Mouse (Mus musculus) forebrain, embryonic 11.5 days (tissue): Measurements from ENCODE around the gene Sptbn4. TPM values are rescaled to one million over a fixed set of nuclear protein-coding genes. Genes with fewer than 3 reads are reported as not detected.
A peak's percentile ranks its signal among the peaks of the same experiment; 100 is the strongest.

Experiments
- ATAC-seq: fragments of 200-750 bp; cut with Nextera tagmentation; replicated peaks from 2 replicates; pipeline ENCODE4 v1.8.0; 2017; ENCODE audit warnings: moderate TSS enrichment; ENCODE audit not compliant: low FRiP score
- DNase-seq: peaks from one replicate; pipeline ENCODE4 v3.0.0-alpha.2; 2017; ENCODE audit warnings: low spot score
- H3K27ac ChIP-seq: fragments of 300-500 bp; sonication (generic); 2 replicates; pipeline ENCODE4 v1.5.1; 2014; ENCODE audit warnings: low read depth, low read length
- H3K27me3 ChIP-seq: fragments of 300-500 bp; sonication (generic); 2 replicates; pipeline ENCODE4 v1.6.1; 2014; ENCODE audit warnings: mild to moderate bottlenecking, low read length, mixed read lengths; ENCODE audit not compliant: control insufficient read depth, insufficient read depth
- H3K36me3 ChIP-seq: fragments of 300-500 bp; sonication (generic); 2 replicates; pipeline ENCODE4 v1.6.1; 2014; ENCODE audit warnings: mild to moderate bottlenecking, low read length, moderate library complexity, mixed read lengths; ENCODE audit not compliant: control insufficient read depth, insufficient read depth
- H3K4me1 ChIP-seq: fragments of 300-500 bp; sonication (generic); replicated peaks from 2 replicates; pipeline ENCODE4 v1.6.1; 2014; ENCODE audit warnings: low read length, mixed read lengths; ENCODE audit not compliant: control insufficient read depth, insufficient read depth
- H3K4me2 ChIP-seq: fragments of 300-500 bp; sonication (generic); 2 replicates; pipeline ENCODE4 v1.6.1; 2014; ENCODE audit warnings: low read depth, mild to moderate bottlenecking, low read length, moderate library complexity, mixed read lengths; ENCODE audit not compliant: severe bottlenecking
- H3K4me3 ChIP-seq: fragments of 300-500 bp; sonication (generic); 2 replicates; pipeline ENCODE4 v1.5.1; 2014; ENCODE audit warnings: low read depth, low read length
- H3K9ac ChIP-seq: fragments of 300-500 bp; sonication (generic); 2 replicates; pipeline ENCODE4 v1.6.1; 2014; ENCODE audit warnings: low read length
- H3K9me3 ChIP-seq: fragments of 300-500 bp; sonication (generic); 2 replicates; pipeline ENCODE4 v1.6.1; 2016; ENCODE audit warnings: low read length, mixed read lengths; ENCODE audit not compliant: control insufficient read depth
- WGBS: fragments of 180-500 bp; shearing (Covaris S2); extraction: QIAGEN DNeasy Blood & Tissue Kit; methylation state at CpG from one replicate; pipeline ENCODE4 v1.1.7; 2014; 5-methylcytosine and 5-hydroxymethylcytosine counted together
- polyA plus RNA-seq: library from polyadenylated mRNA; unstranded; fragments of >200 nt; fragmentation: Nextera tagmentation; extraction: Ambion mirVana; gene quantifications from 2 replicates; pipeline ENCODE4 v1.2.1, GENCODE M21; 2014

Sptbn4 gene
- polyA plus RNA-seq, 1 experiment from 2014 or later: 0.19 TPM

GRCm38 (mm10) chr7:27487740-27488268 is 40.3 kb upstream of the Sptbn4 start:
- ATAC-seq (no peak), DNase-seq (peak; percentile 64)
- Histone ChIP-seq H3K4me3 (peak overlapping the region; percentile 77), H3K4me2 (peak overlapping the region; percentile 68), H3K9me3 (no peaks in the 10 kb centered on the region), H3K27me3 (no peaks in the 10 kb centered on the region), H3K9ac (peak overlapping the region; percentile 78), H3K36me3 (no peaks in the 10 kb centered on the region), H3K27ac (0 out of 2 replicates have a peak overlapping the region, but pooled peaks have one; percentile 32), H3K4me1 (peaks cover 11% of the 10 kb centered on the region; the same call in 1 of the 2 replicates)
- 3% methylated on average over 13 of the region's 13 CpGs for WGBS

GRCm38 (mm10) chr7:27486770-27487697 is 39.5 kb upstream of the Sptbn4 start, which contains the start of gene Sertad1:
Gene Sertad1 (plus strand): TSS chr7:27486910.
- Histone ChIP-seq H3K4me3 (peak within 1 kb of the TSS; percentile 77), H3K27me3 (no peaks in the 10 kb centered on the region), H3K9me3 (no peaks in the 10 kb centered on the region), H3K4me2 (peak within 1 kb of the TSS; percentile 68), H3K36me3 (no peaks in the 10 kb centered on the region), H3K27ac (peak within 1 kb of the TSS; percentile 84), H3K4me1 (peaks cover 11% of the 10 kb centered on the region; the same call in 1 of the 2 replicates), H3K9ac (peak within 1 kb of the TSS; percentile 78)
- WGBS: under 1% methylated on average over 67 of the region's 80 CpGs
- ATAC-seq (peak; percentile 97), DNase-seq (peak; percentile 100)

- no peak for DNase-seq
- Histone ChIP-seq H3K4me1 (peaks cover 16% of the 10 kb centered on the region), H3K9ac (peak overlapping the region; percentile 29), H3K4me3 (peak overlapping the region; percentile 77), H3K4me2 (peak overlapping the region; percentile 68), H3K27me3 (no peaks in the 10 kb centered on the region), H3K9me3 (no peaks in the 10 kb centered on the region), H3K36me3 (no peaks in the 10 kb centered on the region), H3K27ac (no peak overlapping the region)
- peak; percentile 0; the same call in 1 of the 2 replicates for ATAC-seq
- WGBS: 8% methylated on average over 13 of the region's 13 CpGs
Observed at GRCm38 (mm10) chr7:27486102-27486769, 38.8 kb upstream of the Sptbn4 start.

- no peaks in the 10 kb centered on the region for H3K9me3 ChIP-seq
- WGBS: 83% methylated on average over 4 of the region's 4 CpGs
Observed at GRCm38 (mm10) chr7:27483860-27484259, 36.4 kb upstream of the Sptbn4 start.

GRCm38 (mm10) chr7:27481627-27481969 is 34.1 kb upstream of the Sptbn4 start:
- H3K27ac ChIP-seq: 0 out of 2 replicates have a peak overlapping the region, but pooled peaks have one; percentile 18
- H3K27me3 ChIP-seq: no peaks in the 10 kb centered on the region
- peak overlapping the region; percentile 59 for H3K4me2 ChIP-seq
- ATAC-seq: peak; percentile 80
- H3K9me3 ChIP-seq: no peaks in the 10 kb centered on the region
- peak overlapping the region; percentile 59 for H3K9ac ChIP-seq
- H3K36me3 ChIP-seq: peaks cover 4% of the 10 kb centered on the region; the same call in 1 of the 2 replicates
- H3K4me1 ChIP-seq: peaks cover 5% of the 10 kb centered on the region; the same call in 1 of the 2 replicates
- peak; percentile 85 for DNase-seq
- H3K4me3 ChIP-seq: peak overlapping the region; percentile 24
- WGBS: 0% methylated on average over 6 of the region's 12 CpGs

More at GRCm38 (mm10) chr7:27483860-27484259, 36.4 kb upstream of the Sptbn4 start:
- ATAC-seq (no peak), DNase-seq (no peak)
- Histone ChIP-seq H3K27me3 (no peaks in the 10 kb centered on the region), H3K4me2 (no peak overlapping the region), H3K4me1 (peaks cover 13% of the 10 kb centered on the region), H3K27ac (no peak overlapping the region), H3K36me3 (no peaks in the 10 kb centered on the region), H3K9ac (no peak overlapping the region), H3K4me3 (no peak overlapping the region)

GRCm38 (mm10) chr7:27480927-27481626 is 33.6 kb upstream of the Sptbn4 start:
- peak overlapping the region; percentile 59 for H3K4me2 ChIP-seq
- ATAC-seq (no peak), DNase-seq (no peak)
- no peaks in the 10 kb centered on the region for H3K9me3 ChIP-seq
- H3K27ac ChIP-seq: no peak overlapping the region
- 10% methylated on average over 11 of the region's 11 CpGs for WGBS
- H3K9ac ChIP-seq: peak overlapping the region; percentile 59
- no peaks in the 10 kb centered on the region for H3K27me3 ChIP-seq
- H3K4me1 ChIP-seq: peaks cover 5% of the 10 kb centered on the region; the same call in 1 of the 2 replicates
- H3K4me3 ChIP-seq: peak overlapping the region; percentile 24
- peaks cover 9% of the 10 kb centered on the region; the same call in 1 of the 2 replicates for H3K36me3 ChIP-seq

- Histone ChIP-seq H3K27ac (no peak overlapping the region), H3K4me3 (no peak overlapping the region), H3K27me3 (no peaks in the 10 kb centered on the region), H3K4me2 (no peak overlapping the region), H3K4me1 (peaks cover 5% of the 10 kb centered on the region; the same call in 1 of the 2 replicates), H3K9me3 (no peaks in the 10 kb centered on the region), H3K9ac (no peak overlapping the region), H3K36me3 (peaks cover 9% of the 10 kb centered on the region; the same call in 1 of the 2 replicates)
- 76% methylated on average over 3 of the region's 3 CpGs for WGBS
- DNase-seq (no peak), ATAC-seq (no peak)
Observed at GRCm38 (mm10) chr7:27480506-27480905, 33.0 kb upstream of the Sptbn4 start.

- DNase-seq: no peak
- H3K36me3 ChIP-seq: peaks cover 9% of the 10 kb centered on the region; the same call in 1 of the 2 replicates
- no peak overlapping the region for H3K4me3 ChIP-seq
- H3K4me2 ChIP-seq: no peak overlapping the region
- H3K27me3 ChIP-seq: no peaks in the 10 kb centered on the region
- no peaks in the 10 kb centered on the region for H3K9me3 ChIP-seq
- no peak for ATAC-seq
- H3K9ac ChIP-seq: no peak overlapping the region
- WGBS: 76% methylated on average over 1 of the region's 1 CpGs
- peaks cover 5% of the 10 kb centered on the region; the same call in 1 of the 2 replicates for H3K4me1 ChIP-seq
- no peak overlapping the region for H3K27ac ChIP-seq
Observed at GRCm38 (mm10) chr7:27479750-27480149, 32.3 kb upstream of the Sptbn4 start.
